13 mouse cellular contexts compared by ENCODE assay signal in the genomic region with DNA sequence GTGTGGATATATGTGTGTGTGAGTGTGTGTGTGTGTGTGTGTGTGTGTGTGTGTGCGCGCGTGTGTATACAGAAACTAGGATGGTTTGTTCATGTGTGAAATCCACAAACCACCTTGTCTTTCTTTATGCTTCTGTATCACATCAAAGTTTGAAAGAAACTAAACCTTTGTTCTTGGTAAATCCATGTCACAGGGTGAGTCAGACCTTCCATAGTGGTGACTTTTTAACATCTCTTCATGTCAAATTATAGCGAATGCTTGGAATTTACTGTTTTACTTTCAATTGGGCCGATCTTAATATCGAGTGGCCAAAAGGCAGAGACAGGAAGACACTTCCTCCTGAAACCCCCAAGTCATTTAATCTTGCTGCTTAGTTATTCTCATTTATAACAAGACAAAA. TPM values are rescaled to one million over a fixed set of nuclear protein-coding genes. Genes with fewer than 3 reads are reported as not detected.
"Had no signal": no experiment of that assay in that cellular context is flagged by ENCODE, and none has a peak within 500 bp of the region (broad histone marks: within the 10 kb centered on the region; RNA-seq: fewer than 3 reads in every experiment).

No protein-coding gene starts in this region.

- DNase-seq: kidney, postnatal 36 days; layer of hippocampus, adult 9-11 months; layer of hippocampus, postnatal 36 days; lung, adult 18-20 months; retina, postnatal 1 day; right cerebral cortex, postnatal 14 days; thymus, adult 2 months had no signal

- H3K27me3 ChIP-seq: midbrain, embryonic 12.5 days; neural tube, embryonic 13.5 days had no signal

- H3K4me2 ChIP-seq: limb, embryonic 12.5 days; midbrain, embryonic 12.5 days; neural tube, embryonic 13.5 days had no signal

- H3K4me3 ChIP-seq: limb, embryonic 12.5 days; midbrain, embryonic 12.5 days; neural tube, embryonic 13.5 days had no signal

- ATAC-seq: midbrain, embryonic 16.5 days had no signal

- H3K9me3 ChIP-seq: limb, embryonic 12.5 days; midbrain, embryonic 12.5 days; neural tube, embryonic 13.5 days had no signal

- H3K4me1 ChIP-seq: limb, embryonic 12.5 days; midbrain, embryonic 12.5 days; neural tube, embryonic 13.5 days had no signal

- H3K36me3 ChIP-seq: limb, embryonic 12.5 days; midbrain, embryonic 12.5 days; neural tube, embryonic 13.5 days had no signal

- H3K9ac ChIP-seq: limb, embryonic 12.5 days; liver, embryonic 14.5 days; midbrain, embryonic 12.5 days; neural tube, embryonic 13.5 days had no signal

- H3K27ac ChIP-seq: limb, embryonic 12.5 days; liver, embryonic 14.5 days; midbrain, embryonic 12.5 days; neural tube, embryonic 13.5 days had no signal

RNA-seq across cellular contexts. Expression of a gene that starts 48.7 kb away (rescaled TPM):
- total RNA-seq: megakaryocyte-erythroid progenitor cell, adult 5-6 weeks had no signal
